Mouse (Mus musculus) T-helper 2 cell (primary cell): ENCODE data around the gene Lrrc28.

Experiments
- in situ Hi-C: fragments of 300-600 bp; cut with MboI, MseI; formaldehyde crosslinking; loops from one replicate; pipeline ENCODE4 v1.15.1; 2025; ENCODE audit warnings: high pct_unique_total_duplicates

Lrrc28 gene

GRCm38 (mm10) chr7:67646131-67646530 is 1.1 kb upstream of the Lrrc28 start:
- in situ Hi-C loops, result no loop called here

- in situ Hi-C loops, result no loop called here
Observed at GRCm38 (mm10) chr7:67645681-67646014, 580 bp upstream of the Lrrc28 start.

- in situ Hi-C loops, result no loop called here
Observed at GRCm38 (mm10) chr7:67644291-67644690, 777 bp downstream of the Lrrc28 start.

GRCm38 (mm10) chr7:67642955-67643354 is 2.1 kb downstream of the Lrrc28 start:
- in situ Hi-C loops, result no loop called here

GRCm38 (mm10) chr7:67639006-67639405 is 6.1 kb downstream of the Lrrc28 start:
- in situ Hi-C loops, result loop anchor here (10.0 kb wide), 1 partner anchor 264 kb away; the partner anchor contains the start of gene Mef2a

GRCm38 (mm10) chr7:67636161-67636560 is 8.9 kb downstream of the Lrrc28 start:
- in situ Hi-C loops, result loop anchor here (10.0 kb wide), 1 partner anchor 261 kb away; the partner anchor contains the start of gene Mef2a

- in situ Hi-C loops, result loop anchor here (5.0 to 10.0 kb wide), 2 partner anchors 259 to 407 kb away; partner anchors contain the start of gene Mef2a
Observed at GRCm38 (mm10) chr7:67634210-67634609, 10.9 kb downstream of the Lrrc28 start.

- in situ Hi-C loops, result loop anchor here (5.0 to 10.0 kb wide), 2 partner anchors 258 to 405 kb away; partner anchors contain the start of gene Mef2a
Observed at GRCm38 (mm10) chr7:67632380-67632779, 12.7 kb downstream of the Lrrc28 start.

- in situ Hi-C loops, result loop anchor here (5.0 to 10.0 kb wide), 2 partner anchors 256 to 404 kb away; partner anchors contain the start of gene Mef2a
Observed at GRCm38 (mm10) chr7:67630817-67631216, 14.3 kb downstream of the Lrrc28 start.

GRCm38 (mm10) chr7:67629681-67630080 is 15.4 kb downstream of the Lrrc28 start:
- in situ Hi-C loops, result loop anchor here (5.0 to 10.0 kb wide), 2 partner anchors 255 to 402 kb away; partner anchors contain the start of gene Mef2a

- in situ Hi-C loops, result no loop called here
Observed at GRCm38 (mm10) chr7:67626671-67627070, 18.4 kb downstream of the Lrrc28 start.

- in situ Hi-C loops, result no loop called here
Observed at GRCm38 (mm10) chr7:67622151-67622550, 22.9 kb downstream of the Lrrc28 start.

GRCm38 (mm10) chr7:67619836-67620235 is 25.2 kb downstream of the Lrrc28 start:
- in situ Hi-C loops, result no loop called here

- in situ Hi-C loops, result no loop called here
Observed at GRCm38 (mm10) chr7:67618316-67618715, 26.8 kb downstream of the Lrrc28 start.

- in situ Hi-C loops, result no loop called here
Observed at GRCm38 (mm10) chr7:67617646-67618045, 27.4 kb downstream of the Lrrc28 start.

GRCm38 (mm10) chr7:67616890-67617289 is 28.2 kb downstream of the Lrrc28 start:
- in situ Hi-C loops, result no loop called here

- in situ Hi-C loops, result no loop called here
Observed at GRCm38 (mm10) chr7:67614464-67614861, 30.6 kb downstream of the Lrrc28 start.

GRCm38 (mm10) chr7:67613795-67614463 is 31.1 kb downstream of the Lrrc28 start:
- in situ Hi-C loops, result no loop called here

GRCm38 (mm10) chr7:67608348-67609024 is 36.6 kb downstream of the Lrrc28 start:
- in situ Hi-C loops, result no loop called here

- in situ Hi-C loops, result no loop called here
Observed at GRCm38 (mm10) chr7:67607669-67608347, 37.3 kb downstream of the Lrrc28 start.

- in situ Hi-C loops, result no loop called here
Observed at GRCm38 (mm10) chr7:67606250-67606649, 38.8 kb downstream of the Lrrc28 start.

GRCm38 (mm10) chr7:67605114-67605513 is 40.0 kb downstream of the Lrrc28 start:
- in situ Hi-C loops, result no loop called here
